Mouse (Mus musculus): Measurements from ENCODE around the gene Mdm1. TPM values are rescaled to one million over a fixed set of nuclear protein-coding genes. Genes with fewer than 3 reads are reported as not detected.

Mdm1 gene
- total RNA-seq, 2 experiments from 2014 or later: 3.9 to 8.1 TPM

GRCm38 (mm10) chr10:118121047-118121936 is 20.3 kb upstream of the Mdm1 start:
- no peak for DNase-seq (ENCODE audit: low spot score in 2 of 2)
- intact Hi-C loops (cut with DNase I): no loop called here

- intact Hi-C loops (cut with DNase I): no loop called here
- DNase-seq (ENCODE audit: low spot score in 2 of 2): peak in 1 of 2 experiments; percentile 17
Measured at GRCm38 (mm10) chr10:118121937-118122285, 19.7 kb upstream of the Mdm1 start.

- intact Hi-C loops (cut with DNase I): no loop called here
- peak in 1 of 2 experiments; percentile 8 for DNase-seq (ENCODE audit: low spot score in 2 of 2)
Measured at GRCm38 (mm10) chr10:118122441-118123162, 19.0 kb upstream of the Mdm1 start.

GRCm38 (mm10) chr10:118125236-118125635 is 16.4 kb upstream of the Mdm1 start:
- intact Hi-C loops (cut with DNase I): no loop called here
- no peak for DNase-seq (ENCODE audit: low spot score in 2 of 2)

GRCm38 (mm10) chr10:118125776-118126445 is 15.7 kb upstream of the Mdm1 start:
- no peak for DNase-seq (ENCODE audit: low spot score in 2 of 2)
- intact Hi-C loops (cut with DNase I): no loop called here

- DNase-seq (ENCODE audit: low spot score in 2 of 2): no peak
- intact Hi-C loops (cut with DNase I): no loop called here
Measured at GRCm38 (mm10) chr10:118129001-118129682, 12.5 kb upstream of the Mdm1 start.

GRCm38 (mm10) chr10:118130016-118130415 is 11.6 kb upstream of the Mdm1 start:
- no peak for DNase-seq (ENCODE audit: low spot score in 2 of 2)
- intact Hi-C loops (cut with DNase I): no loop called here

- DNase-seq (ENCODE audit: low spot score in 2 of 2): no peak
- intact Hi-C loops (cut with DNase I): no loop called here
Measured at GRCm38 (mm10) chr10:118132993-118133392, 8.6 kb upstream of the Mdm1 start.

GRCm38 (mm10) chr10:118138508-118138907 is 3.1 kb upstream of the Mdm1 start:
- intact Hi-C loops (cut with DNase I): no loop called here
- no peak for DNase-seq (ENCODE audit: low spot score in 2 of 2)

GRCm38 (mm10) chr10:118139837-118140570 is 1.6 kb upstream of the Mdm1 start:
- intact Hi-C loops (cut with DNase I): no loop called here
- DNase-seq (ENCODE audit: low spot score in 2 of 2): no peak

- intact Hi-C loops (cut with DNase I): no loop called here
- peak; percentile 25 to 50 for DNase-seq (ENCODE audit: low spot score in 2 of 2)
Measured at GRCm38 (mm10) chr10:118141884-118142801, 532 bp downstream of the Mdm1 start.

GRCm38 (mm10) chr10:118149381-118149780 is 7.8 kb downstream of the Mdm1 start:
- no peak for DNase-seq (ENCODE audit: low spot score in 2 of 2)
- intact Hi-C loops (cut with DNase I): no loop called here

- DNase-seq (ENCODE audit: low spot score in 2 of 2): no peak
- intact Hi-C loops (cut with DNase I): no loop called here
Measured at GRCm38 (mm10) chr10:118150866-118151265, 9.3 kb downstream of the Mdm1 start.

- no peak for DNase-seq (ENCODE audit: low spot score in 2 of 2)
- intact Hi-C loops (cut with DNase I): loop anchor here (2.0 to 5.0 kb wide), 2 partner anchors 389 to 921 kb away; no protein-coding TSS in a partner anchor
Measured at GRCm38 (mm10) chr10:118155932-118156331, 14.3 kb downstream of the Mdm1 start.

- intact Hi-C loops (cut with DNase I): no loop called here
- DNase-seq (ENCODE audit: low spot score in 2 of 2): peak; percentile 79 to 85
Measured at GRCm38 (mm10) chr10:118161131-118161530, 19.5 kb downstream of the Mdm1 start.

GRCm38 (mm10) chr10:118169212-118169611 is 27.6 kb downstream of the Mdm1 start:
- DNase-seq (ENCODE audit: low spot score in 2 of 2): no peak
- intact Hi-C loops (cut with DNase I): no loop called here

GRCm38 (mm10) chr10:118172416-118172815 is 30.8 kb downstream of the Mdm1 start:
- intact Hi-C loops (cut with DNase I): no loop called here
- no peak for DNase-seq (ENCODE audit: low spot score in 2 of 2)

- no peak for DNase-seq (ENCODE audit: low spot score in 2 of 2)
- intact Hi-C loops (cut with DNase I): no loop called here
Measured at GRCm38 (mm10) chr10:118172876-118173275, 31.3 kb downstream of the Mdm1 start.
